Mouse (Mus musculus): Measurements from ENCODE around the gene Fam76a. TPM values are rescaled to one million over a fixed set of nuclear protein-coding genes. Genes with fewer than 3 reads are reported as not detected.

The Fam76a gene
- total and polyA plus RNA-seq, 3 experiments: 10.3 to 11.5 (median 10.8) TPM

DNA sequence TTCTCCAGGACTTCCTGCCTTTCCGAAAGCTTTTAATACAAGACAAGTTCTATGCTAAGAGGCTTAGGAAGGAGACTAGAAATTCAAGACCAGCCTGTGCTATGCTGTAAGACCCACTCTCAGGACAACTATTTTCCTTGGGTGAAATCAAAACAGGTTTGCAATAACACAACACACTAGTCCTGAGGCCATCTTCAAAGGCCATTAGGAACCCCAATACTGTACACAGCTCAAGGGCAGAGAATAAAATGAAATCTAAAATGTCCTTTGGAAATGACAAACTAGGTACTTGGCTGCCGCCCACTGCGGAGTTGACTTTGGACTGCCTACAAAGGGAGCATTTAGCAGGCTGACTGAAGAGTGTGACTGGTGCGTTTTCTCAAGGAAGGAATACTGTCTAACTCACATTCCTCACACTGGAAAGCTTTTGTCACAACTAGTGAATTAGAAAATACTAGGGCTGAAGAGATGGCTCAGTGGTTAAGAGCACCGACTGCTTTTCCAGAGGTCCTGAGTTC lies 16.5 kb downstream of the Fam76a start:
- no peak overlapping the region for H3K9ac ChIP-seq (ENCODE audit: insufficient read depth, low read depth)
- H3K9me3 ChIP-seq (replicated peaks; ENCODE audit: low read length): no peaks in the 10 kb centered on the region
- H3K4me3 ChIP-seq (replicated peaks in 1 of 3; ENCODE audit: low read depth in 2 of 3, low read length in 2 of 3, poor library complexity in 1 of 3): no peak overlapping the region
- no peak overlapping the region for H3K4me2 ChIP-seq (ENCODE audit: insufficient read depth, low read depth, poor library complexity, severe bottlenecking)
- in situ Hi-C loops (cut with MboI; ENCODE audit: low pct_ligation_motif_present, low pct_unique_long_range_greater_than_20kb, low sequenced_read_pairs): no loop called here
- H3K79me2 ChIP-seq (replicated peaks; ENCODE audit: control insufficient read depth, extremely low read depth, insufficient read depth, poor library complexity, severe bottlenecking): no peaks in the 10 kb centered on the region
- H3K27ac ChIP-seq (ENCODE audit: insufficient read depth, low read depth): no peak overlapping the region
- no peaks in the 10 kb centered on the region for H3K4me1 ChIP-seq (ENCODE audit: control insufficient read depth in 1 of 2, insufficient read depth in 2 of 2)
- DNase-seq (ENCODE audit: extremely low read depth): no peak
- TF ChIP-seq MYC (IDR thresholded peaks at IDR 0.05; ENCODE audit: low read depth, low read length): no peak
- no peak for TF ChIP-seq USF1 (IDR thresholded peaks at IDR 0.05; ENCODE audit: low read depth, low read length)
- TF ChIP-seq ETS1 (conservative IDR thresholded peaks at IDR 0.05; ENCODE audit: low read depth, low read length): no peak
- no peak for TF ChIP-seq ZMIZ1 (IDR thresholded peaks at IDR 0.05; ENCODE audit: low read depth, low read length)
- no peak for TF ChIP-seq USF2 (conservative IDR thresholded peaks at IDR 0.05; ENCODE audit: low read depth, low read length)
- TF ChIP-seq IRF4 (IDR thresholded peaks at IDR 0.05; ENCODE audit: low read depth, low read length): no peak
- no peak for TF ChIP-seq JUND (conservative IDR thresholded peaks at IDR 0.05; ENCODE audit: low read depth, low read length)
- no peak for TF ChIP-seq POLR2A (IDR thresholded peaks at IDR 0.05; ENCODE audit: low read depth, low read length)
- no peak for TF ChIP-seq ELF1 (IDR thresholded peaks at IDR 0.05; ENCODE audit: low read depth, low read length)
- no peak for TF ChIP-seq E2F4 (IDR thresholded peaks at IDR 0.05; ENCODE audit: insufficient replicate concordance, low read depth, low read length)
- H3K27me3 ChIP-seq (replicated peaks): no peaks in the 10 kb centered on the region
- dilution Hi-C loops (cut with MboI; ENCODE audit: extremely low pct_ligation_motif_present, extremely low pct_unique_long_range_greater_than_20kb, low sequenced_read_pairs): no loop called here
- peaks cover 26 to 61% of the 10 kb centered on the region in 2 experiments for H3K36me3 ChIP-seq (replicated peaks in 1 of 2; ENCODE audit: control insufficient read depth in 1 of 2, insufficient read depth in 1 of 2, low read length in 1 of 2)

DNA sequence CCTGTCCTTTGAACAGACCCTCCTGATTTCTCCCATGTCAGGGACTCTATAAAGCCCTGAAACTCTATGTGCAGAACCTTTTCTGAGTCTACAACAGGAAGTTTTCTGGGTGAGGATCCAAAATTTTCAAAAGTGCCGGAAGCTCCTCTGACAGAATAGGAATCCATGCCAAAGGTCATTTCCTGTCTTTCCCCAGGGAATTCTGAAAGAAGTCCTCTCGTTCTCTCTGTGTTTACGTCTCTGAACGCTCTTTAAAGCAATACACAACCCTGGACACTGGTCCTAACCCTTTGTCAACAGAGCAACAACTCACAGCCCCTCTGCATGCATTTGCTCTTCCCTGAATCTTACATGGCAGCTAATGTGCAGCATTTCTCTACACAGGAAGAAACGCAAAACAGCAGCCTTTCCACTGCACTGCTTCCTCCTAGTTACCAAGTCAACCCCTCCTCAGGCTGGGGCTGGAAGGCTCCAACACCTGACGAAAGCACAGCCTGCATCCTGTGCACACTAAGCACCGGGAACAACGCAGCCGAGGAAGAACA lies 17.5 kb downstream of the Fam76a start:
- H3K4me3 ChIP-seq (replicated peaks in 1 of 3; ENCODE audit: low read depth in 2 of 3, low read length in 2 of 3, poor library complexity in 1 of 3): no peak overlapping the region

GRCm38 (mm10) chr4:132904071-132904470 lies 18.3 kb downstream of the Fam76a start:
- DNase-seq (ENCODE audit: extremely low read depth): no peak
- Histone ChIP-seq H3K27ac (ENCODE audit: insufficient read depth, low read depth) (no peak overlapping the region), H3K36me3 (replicated peaks in 1 of 2; ENCODE audit: control insufficient read depth in 1 of 2, insufficient read depth in 1 of 2, low read length in 1 of 2) (peaks cover 17 to 46% of the 10 kb centered on the region in 2 experiments), H3K79me2 (replicated peaks; ENCODE audit: control insufficient read depth, extremely low read depth, insufficient read depth, poor library complexity, severe bottlenecking) (no peaks in the 10 kb centered on the region), H3K4me3 (replicated peaks in 1 of 3; ENCODE audit: low read depth in 2 of 3, low read length in 2 of 3, poor library complexity in 1 of 3) (no peak overlapping the region), H3K9me3 (replicated peaks; ENCODE audit: low read length) (no peaks in the 10 kb centered on the region), H3K4me1 (ENCODE audit: control insufficient read depth in 1 of 2, insufficient read depth in 2 of 2) (no peaks in the 10 kb centered on the region), H3K4me2 (ENCODE audit: insufficient read depth, low read depth, poor library complexity, severe bottlenecking) (no peak overlapping the region), H3K27me3 (replicated peaks) (no peaks in the 10 kb centered on the region), H3K9ac (ENCODE audit: insufficient read depth, low read depth) (no peak overlapping the region)
- TF ChIP-seq USF2 (conservative IDR thresholded peaks at IDR 0.05; ENCODE audit: low read depth, low read length): no peak
- TF ChIP-seq POLR2AphosphoS2 (IDR thresholded peaks at IDR 0.05; ENCODE audit: low read depth, low read length): no peak
- TF ChIP-seq KAT2A (IDR thresholded peaks at IDR 0.05; ENCODE audit: insufficient replicate concordance, low read length): no peak
- TF ChIP-seq MAFK (IDR thresholded peaks at IDR 0.05; ENCODE audit: insufficient replicate concordance, low read length): no peak
- no peak for TF ChIP-seq UBTF (IDR thresholded peaks at IDR 0.05; ENCODE audit: low read depth, low read length)
- no peak for TF ChIP-seq RAD21 (IDR thresholded peaks at IDR 0.05; ENCODE audit: low read depth, low read length)
- TF ChIP-seq TCF12 (IDR thresholded peaks at IDR 0.05; ENCODE audit: low read depth, low read length): no peak
- TF ChIP-seq ZMIZ1 (IDR thresholded peaks at IDR 0.05; ENCODE audit: low read depth, low read length): no peak
- TF ChIP-seq MYC (IDR thresholded peaks at IDR 0.05; ENCODE audit: low read depth, low read length): no peak
- in situ Hi-C loops (cut with MboI; ENCODE audit: low pct_ligation_motif_present, low pct_unique_long_range_greater_than_20kb, low sequenced_read_pairs): no loop called here
- dilution Hi-C loops (cut with MboI; ENCODE audit: extremely low pct_ligation_motif_present, extremely low pct_unique_long_range_greater_than_20kb, low sequenced_read_pairs): no loop called here

More for the DNA sequence above, 17.5 kb downstream of the Fam76a start:
- no peaks in the 10 kb centered on the region for H3K27me3 ChIP-seq (replicated peaks)
- H3K4me1 ChIP-seq (ENCODE audit: control insufficient read depth in 1 of 2, insufficient read depth in 2 of 2): no peaks in the 10 kb centered on the region
- H3K9me3 ChIP-seq (replicated peaks; ENCODE audit: low read length): no peaks in the 10 kb centered on the region
- no peak overlapping the region for H3K4me2 ChIP-seq (ENCODE audit: insufficient read depth, low read depth, poor library complexity, severe bottlenecking)
- no peak for TF ChIP-seq MXI1 (IDR thresholded peaks at IDR 0.05; ENCODE audit: low read depth, low read length)
- TF ChIP-seq HCFC1 (IDR thresholded peaks at IDR 0.05; ENCODE audit: low read depth, low read length): no peak
- TF ChIP-seq PAX5 (IDR thresholded peaks at IDR 0.05; ENCODE audit: low read length): no peak
- no peak for TF ChIP-seq SIN3A (IDR thresholded peaks at IDR 0.05; ENCODE audit: low read length)
- no peak for TF ChIP-seq ELF1 (IDR thresholded peaks at IDR 0.05; ENCODE audit: low read depth, low read length)
- no peak for TF ChIP-seq NRF1 (IDR thresholded peaks at IDR 0.05; ENCODE audit: low read depth, low read length)
- TF ChIP-seq MEF2A (IDR thresholded peaks at IDR 0.05; ENCODE audit: borderline replicate concordance, low read depth, low read length): no peak
- no peak for TF ChIP-seq SMC3 (IDR thresholded peaks at IDR 0.05; ENCODE audit: low read depth, low read length)
- no peak for TF ChIP-seq MAX (IDR thresholded peaks at IDR 0.05; ENCODE audit: low read length)
- no peak for TF ChIP-seq BHLHE40 (IDR thresholded peaks at IDR 0.05; ENCODE audit: low read depth, low read length)
- H3K27ac ChIP-seq (ENCODE audit: insufficient read depth, low read depth): no peak overlapping the region
- in situ Hi-C loops (cut with MboI; ENCODE audit: low pct_ligation_motif_present, low pct_unique_long_range_greater_than_20kb, low sequenced_read_pairs) (no loop called here), dilution Hi-C loops (cut with MboI; ENCODE audit: extremely low pct_ligation_motif_present, extremely low pct_unique_long_range_greater_than_20kb, low sequenced_read_pairs) (no loop called here)
- H3K36me3 ChIP-seq (replicated peaks in 1 of 2; ENCODE audit: control insufficient read depth in 1 of 2, insufficient read depth in 1 of 2, low read length in 1 of 2): peaks cover 22 to 53% of the 10 kb centered on the region in 2 experiments
- H3K9ac ChIP-seq (ENCODE audit: insufficient read depth, low read depth): no peak overlapping the region
- no peak for DNase-seq (ENCODE audit: extremely low read depth)
- no peaks in the 10 kb centered on the region for H3K79me2 ChIP-seq (replicated peaks; ENCODE audit: control insufficient read depth, extremely low read depth, insufficient read depth, poor library complexity, severe bottlenecking)

All from CH12.LX (cell line).